Mouse (Mus musculus) CD4-positive, CD25-positive, alpha-beta regulatory T cell (primary cell): ENCODE data around the gene E2f7. TPM values are rescaled to one million over a fixed set of nuclear protein-coding genes. Genes with fewer than 3 reads are reported as not detected.

Experiments
- polyA plus RNA-seq: library from polyadenylated mRNA; unstranded; fragments of 100-300 nt; shearing (Covaris generic); gene quantifications from one replicate; pipeline ENCODE4 v1.2.1, GENCODE M21; 2017

The E2f7 gene
- 0.77 TPM for polyA plus RNA-seq

DNA sequence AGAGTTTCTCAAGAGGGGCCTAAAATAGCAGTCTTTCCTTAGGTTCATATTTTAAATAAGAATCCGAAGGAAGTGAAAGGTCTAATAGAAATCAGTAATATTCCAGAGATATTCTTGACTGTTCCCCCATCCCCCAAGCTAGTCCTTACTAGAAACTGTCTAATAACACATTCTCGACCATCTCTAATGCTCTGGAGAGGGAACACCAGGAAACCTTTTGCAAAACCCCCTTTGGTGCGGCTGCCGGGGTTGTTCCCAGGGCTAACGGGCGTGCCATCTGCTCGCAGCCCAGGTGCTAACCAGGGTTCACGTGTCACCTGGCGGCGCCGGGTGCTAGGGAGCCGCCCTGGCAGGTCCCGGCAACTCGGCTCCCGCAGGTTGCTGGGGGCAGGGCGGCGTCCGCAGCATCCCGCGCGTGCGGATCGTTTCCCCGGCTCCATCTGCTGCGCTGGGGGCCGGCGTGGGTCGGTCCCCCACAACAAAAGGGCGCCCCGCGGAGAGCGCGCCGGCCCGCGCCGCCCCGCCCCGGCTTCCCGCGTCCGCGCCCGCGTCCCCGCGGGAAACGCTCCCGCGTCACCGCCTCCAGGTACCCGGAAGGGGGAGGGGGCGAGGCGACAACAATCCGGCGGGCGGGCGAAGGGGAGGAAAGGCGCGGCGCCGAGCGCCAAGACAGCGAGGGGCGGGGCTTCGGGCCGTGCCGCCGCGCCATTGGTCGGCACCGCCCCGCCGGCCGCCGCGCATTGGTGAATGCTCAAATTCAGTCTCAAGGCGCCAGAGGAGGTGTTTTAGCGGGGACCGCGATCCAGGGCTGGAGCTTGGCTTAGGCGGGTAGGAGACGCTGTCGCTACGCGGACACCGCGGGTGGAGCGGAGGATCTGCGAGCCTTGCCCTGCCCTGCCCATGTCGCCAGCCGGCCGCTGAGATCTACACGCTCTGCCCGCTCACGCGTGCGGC is at the start of gene E2f7:
TSS of gene E2f7 (plus strand) at position 754 of the 954 bp plus-strand sequence.

Other genes starting within 250 kb of the E2f7 start
- 2.5 TPM for gene Csrp2, start 174.3 kb downstream of the E2f7 start, polyA plus RNA-seq